Comparison of ENCODE assay signal across 8 mouse cellular contexts in the genomic region with DNA sequence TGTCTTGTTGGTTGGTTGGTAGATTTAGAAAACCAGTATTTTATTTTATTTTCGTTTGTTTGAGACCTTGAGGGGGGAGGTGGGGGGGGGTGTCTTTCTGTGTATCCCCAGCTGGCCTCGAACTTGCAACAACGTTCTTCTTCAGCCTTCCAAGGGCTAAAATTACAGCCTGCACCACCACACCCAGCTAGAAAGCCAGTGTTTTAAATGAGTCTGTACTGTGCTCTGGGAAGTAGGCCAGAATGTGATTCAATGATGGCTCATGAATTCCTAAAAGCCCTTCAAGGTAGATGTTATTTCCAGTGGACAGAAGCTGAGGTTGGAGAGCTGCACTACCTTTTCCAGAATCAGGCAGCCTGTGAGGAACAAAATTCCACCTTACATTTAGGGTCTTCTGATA. TPM values are rescaled to one million over a fixed set of nuclear protein-coding genes. Genes with fewer than 3 reads are reported as not detected.
DNase-seq lines count a peak whose midpoint lies in the region; ATAC-seq and TF ChIP-seq lines count a peak whose summit lies in the region.

No protein-coding gene starts in this region.

- ATAC-seq in kidney, postnatal 0 days (replicated peaks; ENCODE audit: low FRiP score, low read depth): no peak
- ATAC-seq in forebrain, embryonic 11.5 days (replicated peaks; ENCODE audit: low FRiP score): no peak
- ATAC-seq in midbrain, embryonic 12.5 days (ENCODE audit: low FRiP score, low read depth): no peak

- DNase-seq in kidney, postnatal 0 days (ENCODE audit: low spot score): no peak
- DNase-seq in kidney, postnatal 14 days: no peak
- DNase-seq in adrenal gland, adult 2 months: peak; percentile 83
- no peak for DNase-seq in forebrain, embryonic 11.5 days (ENCODE audit: low spot score)
- DNase-seq in kidney, postnatal 4 days: no peak
- no peak for DNase-seq in spleen, adult 18-20 months
- DNase-seq in left cerebral cortex, adult 8-10 months (ENCODE audit: low spot score in 2 of 2): no peak

- H3K9me3 ChIP-seq in kidney, postnatal 0 days (replicated peaks; ENCODE audit: low read length): no peaks in the 10 kb centered on the region
- H3K9me3 ChIP-seq in forebrain, embryonic 11.5 days (ENCODE audit: control insufficient read depth, low read length): no peaks in the 10 kb centered on the region
- H3K9me3 ChIP-seq in midbrain, embryonic 12.5 days: no peaks in the 10 kb centered on the region

- H3K4me2 ChIP-seq in kidney, postnatal 0 days (ENCODE audit: low read length): no peak overlapping the region
- no peak overlapping the region for H3K4me2 ChIP-seq in forebrain, embryonic 11.5 days (ENCODE audit: low read depth, low read length, severe bottlenecking)
- H3K4me2 ChIP-seq in midbrain, embryonic 12.5 days (replicated peaks): 0 out of 2 replicates have a peak overlapping the region, but pooled peaks have one; percentile 54

- H3K4me3 ChIP-seq in kidney, postnatal 0 days (replicated peaks; ENCODE audit: low read depth, low read length): no peak overlapping the region
- no peak overlapping the region for H3K4me3 ChIP-seq in forebrain, embryonic 11.5 days (ENCODE audit: low read depth, low read length)
- no peak overlapping the region for H3K4me3 ChIP-seq in midbrain, embryonic 12.5 days

- H3K36me3 ChIP-seq in kidney, postnatal 0 days (ENCODE audit: insufficient read depth, low read length): 0 out of 2 replicates have a peak, but pooled peaks cover 4% of the 10 kb centered on the region
- H3K36me3 ChIP-seq in forebrain, embryonic 11.5 days (ENCODE audit: control insufficient read depth, insufficient read depth, low read length): no peaks in the 10 kb centered on the region
- 0 out of 2 replicates have a peak, but pooled peaks cover 5% of the 10 kb centered on the region for H3K36me3 ChIP-seq in midbrain, embryonic 12.5 days

- H3K9ac ChIP-seq in kidney, postnatal 0 days (ENCODE audit: low read depth, low read length): no peak overlapping the region
- peak overlapping the region; percentile 30; the same call in 1 of the 2 replicates for H3K9ac ChIP-seq in forebrain, embryonic 11.5 days (ENCODE audit: low read length)
- peak overlapping the region; percentile 2; the same call in 1 of the 2 replicates for H3K9ac ChIP-seq in midbrain, embryonic 12.5 days (replicated peaks)

- peak overlapping the region; percentile 87; the same call in 1 of the 2 replicates for H3K27ac ChIP-seq in kidney, postnatal 0 days
- H3K27ac ChIP-seq in forebrain, embryonic 11.5 days (ENCODE audit: low read depth, low read length): no peak overlapping the region
- H3K27ac ChIP-seq in midbrain, embryonic 12.5 days (replicated peaks): no peak overlapping the region

- 75% methylated on average over 3 of the region's 3 CpGs for WGBS in kidney, postnatal 0 days
- WGBS in forebrain, embryonic 11.5 days: 87% methylated on average over 3 of the region's 3 CpGs
- 82% methylated on average over 3 of the region's 3 CpGs for WGBS in midbrain, embryonic 12.5 days

- H3K4me1 ChIP-seq in kidney, postnatal 0 days (replicated peaks; ENCODE audit: insufficient read depth, low read length): peaks cover 16% of the 10 kb centered on the region
- H3K4me1 ChIP-seq in forebrain, embryonic 11.5 days (replicated peaks; ENCODE audit: control insufficient read depth, insufficient read depth, low read length): peaks cover 6% of the 10 kb centered on the region
- H3K4me1 ChIP-seq in midbrain, embryonic 12.5 days: peaks cover 31% of the 10 kb centered on the region

- H3K27me3 ChIP-seq in kidney, postnatal 0 days (ENCODE audit: insufficient read depth, low read length): no peaks in the 10 kb centered on the region
- H3K27me3 ChIP-seq in forebrain, embryonic 11.5 days (ENCODE audit: control insufficient read depth, insufficient read depth, low read length): no peaks in the 10 kb centered on the region
- no peaks in the 10 kb centered on the region for H3K27me3 ChIP-seq in midbrain, embryonic 12.5 days

- TF ChIP-seq CTCF in kidney, postnatal 0 days (IDR thresholded peaks at IDR 0.05; ENCODE audit: low read depth): no peak

RNA-seq across cellular contexts. Expression of gene Hexim2, which starts 2.0 kb away (rescaled TPM):
- polyA plus RNA-seq in kidney, postnatal 0 days (2015; fragmentation: Nextera tagmentation; extraction: Ambion mirVana): 6.5 and 6.9 TPM in 2 replicates
- total RNA-seq in adrenal gland, adult 2 months (2021): 1 to 10 TPM; 2.8 to 7.0 TPM
- 3.3 and 4.5 TPM in 2 replicates for polyA plus RNA-seq in adrenal gland, adult 2 months (2012; rRNA removed)
- polyA plus RNA-seq in forebrain, embryonic 11.5 days (2014; fragmentation: Nextera tagmentation; extraction: Ambion mirVana): 8.7 and 9.2 TPM in 2 replicates
- 9.7 and 10.5 TPM in 2 replicates for polyA plus RNA-seq in midbrain, embryonic 12.5 days (2016; fragmentation: Nextera tagmentation; extraction: Ambion mirVana)
- total RNA-seq in left cerebral cortex, adult 8-10 months (2022): 10 to 100 TPM; 13.4 to 18.1 (median 16.5) TPM

RNA-seq across cellular contexts. Expression of gene Hexim1, which starts 18.2 kb away (rescaled TPM):
- polyA plus RNA-seq in kidney, postnatal 0 days (2015; fragmentation: Nextera tagmentation; extraction: Ambion mirVana): 6.5 and 6.8 TPM in 2 replicates
- 10 to 100 TPM; 70.9 to 83.7 TPM for total RNA-seq in adrenal gland, adult 2 months (2021)
- 15.7 and 16.5 TPM in 2 replicates for polyA plus RNA-seq in adrenal gland, adult 2 months (2012; rRNA removed)
- polyA plus RNA-seq in forebrain, embryonic 11.5 days (2014; fragmentation: Nextera tagmentation; extraction: Ambion mirVana): 3.9 and 4.6 TPM in 2 replicates
- 2.6 and 3.1 TPM in 2 replicates for polyA plus RNA-seq in midbrain, embryonic 12.5 days (2016; fragmentation: Nextera tagmentation; extraction: Ambion mirVana)
- 10 to 100 TPM; 34.4 to 38.5 (median 35.6) TPM for total RNA-seq in left cerebral cortex, adult 8-10 months (2022)

RNA-seq across cellular contexts. Expression of gene Acbd4, which starts 32.7 kb away (rescaled TPM):
- polyA plus RNA-seq in kidney, postnatal 0 days (2015; fragmentation: Nextera tagmentation; extraction: Ambion mirVana): 36.6 and 39.7 TPM in 2 replicates
- total RNA-seq in adrenal gland, adult 2 months (2021): 100 to 1,000 TPM in 1 of 2 experiments, 10 to 100 TPM in 1; 88.4 to 175 TPM
- 70.3 and 91.9 TPM in 2 replicates for polyA plus RNA-seq in adrenal gland, adult 2 months (2012; rRNA removed)
- polyA plus RNA-seq in forebrain, embryonic 11.5 days (2014; fragmentation: Nextera tagmentation; extraction: Ambion mirVana): 7.8 and 8.1 TPM in 2 replicates
- 7.5 and 8.4 TPM in 2 replicates for polyA plus RNA-seq in midbrain, embryonic 12.5 days (2016; fragmentation: Nextera tagmentation; extraction: Ambion mirVana)
- 10 to 100 TPM; 82.6 to 93.2 (median 88.7) TPM for total RNA-seq in left cerebral cortex, adult 8-10 months (2022)

RNA-seq across cellular contexts. Expression of gene Plcd3, which starts 32.8 kb away (rescaled TPM):
- 4.2 and 5.6 TPM in 2 replicates for polyA plus RNA-seq in kidney, postnatal 0 days (2015; fragmentation: Nextera tagmentation; extraction: Ambion mirVana)
- 10 to 100 TPM in 1 of 2 experiments, 1 to 10 TPM in 1; 6.3 to 14.3 TPM for total RNA-seq in adrenal gland, adult 2 months (2021)
- 21.4 and 24.7 TPM in 2 replicates for polyA plus RNA-seq in adrenal gland, adult 2 months (2012; rRNA removed)
- 0.69 and 0.86 TPM in 2 replicates for polyA plus RNA-seq in forebrain, embryonic 11.5 days (2014; fragmentation: Nextera tagmentation; extraction: Ambion mirVana)
- polyA plus RNA-seq in midbrain, embryonic 12.5 days (2016; fragmentation: Nextera tagmentation; extraction: Ambion mirVana): 0.79 and 1.1 TPM in 2 replicates
- total RNA-seq in left cerebral cortex, adult 8-10 months (2022): 10 to 100 TPM; 17.5 to 20.3 (median 18.0) TPM

RNA-seq across cellular contexts. Expression of gene Fmnl1, which starts 36.7 kb away (rescaled TPM):
- 2.6 and 3.4 TPM in 2 replicates for polyA plus RNA-seq in kidney, postnatal 0 days (2015; fragmentation: Nextera tagmentation; extraction: Ambion mirVana)
- 10 to 100 TPM; 18.9 to 24.2 TPM for total RNA-seq in adrenal gland, adult 2 months (2021)
- polyA plus RNA-seq in adrenal gland, adult 2 months (2012; rRNA removed): 16.3 and 19.2 TPM in 2 replicates
- 0.76 and 1.8 TPM in 2 replicates for polyA plus RNA-seq in forebrain, embryonic 11.5 days (2014; fragmentation: Nextera tagmentation; extraction: Ambion mirVana)
- polyA plus RNA-seq in midbrain, embryonic 12.5 days (2016; fragmentation: Nextera tagmentation; extraction: Ambion mirVana): 1.3 and 1.8 TPM in 2 replicates
- total RNA-seq in left cerebral cortex, adult 8-10 months (2022): 100 to 1,000 TPM in 3 of 4 experiments, 10 to 100 TPM in 1; 81.7 to 115 (median 108) TPM
